Mouse (Mus musculus) limb, embryonic 15.5 days (tissue): ENCODE results near the gene Mrpl18. TPM values are rescaled to one million over a fixed set of nuclear protein-coding genes. Genes with fewer than 3 reads are reported as not detected.
A peak's percentile ranks its signal among the peaks of the same experiment; 100 is the strongest.
"Not testable (repeated sequence)": the region's sequence is repeated elsewhere in the genome, so short reads cannot be mapped to it uniquely, and the experiment has no call there.

Source experiments
- ATAC-seq: fragments of 200-750 bp; cut with Nextera tagmentation; 2 replicates; pipeline ENCODE4 v1.8.0; 2017; ENCODE audit warnings: low read depth, moderate TSS enrichment; ENCODE audit not compliant: insufficient number of reproducible peaks, low FRiP score, low TSS enrichment
- H3K27ac ChIP-seq: fragments of 300-500 bp; sonication (generic); 2 replicates; pipeline ENCODE4 v1.5.1; 2015; ENCODE audit warnings: moderate library complexity, mild to moderate bottlenecking, inconsistent platforms
- H3K27me3 ChIP-seq: fragments of 300-500 bp; sonication (generic); 2 replicates; pipeline ENCODE4 v1.6.1; 2015; ENCODE audit warnings: inconsistent platforms
- H3K36me3 ChIP-seq: fragments of 300-500 bp; sonication (generic); 2 replicates; pipeline ENCODE4 v1.6.1; 2015; ENCODE audit warnings: inconsistent platforms
- H3K4me1 ChIP-seq: fragments of 300-500 bp; sonication (generic); 2 replicates; pipeline ENCODE4 v1.6.1; 2015; ENCODE audit warnings: inconsistent platforms
- H3K4me2 ChIP-seq: fragments of 300-500 bp; sonication (generic); 2 replicates; pipeline ENCODE4 v1.6.1; 2015; ENCODE audit warnings: mild to moderate bottlenecking, inconsistent platforms
- H3K4me3 ChIP-seq: fragments of 300-500 bp; sonication (generic); 2 replicates; pipeline ENCODE4 v1.5.1; 2015; ENCODE audit warnings: mild to moderate bottlenecking, inconsistent platforms
- H3K9ac ChIP-seq: fragments of 300-500 bp; sonication (generic); 2 replicates; pipeline ENCODE4 v1.6.1; 2015; ENCODE audit warnings: inconsistent platforms
- H3K9me3 ChIP-seq: fragments of 300-500 bp; sonication (generic); 2 replicates; pipeline ENCODE4 v1.6.1; 2016; ENCODE audit warnings: inconsistent platforms
- WGBS: fragments of 180-500 bp; shearing (Covaris S2); methylation state at CpG from one replicate; pipeline ENCODE4 v1.1.7; 2015; 5-methylcytosine and 5-hydroxymethylcytosine counted together
- polyA plus RNA-seq: library from polyadenylated mRNA; unstranded; fragments of >200 nt; fragmentation: Nextera tagmentation; extraction: Ambion mirVana; gene quantifications from 2 replicates; pipeline ENCODE4 v1.2.1, GENCODE M21; 2015

The Mrpl18 gene
- polyA plus RNA-seq, result 132 and 136 TPM in 2 replicates

GRCm38 (mm10) chr17:12915881-12916583, at the start of gene Mrpl18:
Gene Mrpl18 (minus strand): TSS chr17:12916345.
- H3K4me1 ChIP-seq, result peaks cover 14% of the 10 kb centered on the region; the same call in 1 of the 2 replicates
- peak within 1 kb of the TSS; percentile 98 for H3K9ac ChIP-seq
- H3K36me3 ChIP-seq, result peaks cover 49% of the 10 kb centered on the region
- WGBS, result under 1% methylated on average over 56 of the region's 56 CpGs
- peak; percentile 100 for ATAC-seq
- peak within 1 kb of the TSS; percentile 92 for H3K27ac ChIP-seq
- peak within 1 kb of the TSS; percentile 88 for H3K4me3 ChIP-seq
- peak within 1 kb of the TSS; percentile 79 for H3K4me2 ChIP-seq
- H3K27me3 ChIP-seq, result no peaks in the 10 kb centered on the region
- H3K9me3 ChIP-seq, result no peaks in the 10 kb centered on the region

- Histone ChIP-seq H3K4me3 (no peak overlapping the region), H3K9me3 (no peaks in the 10 kb centered on the region), H3K9ac (no peak overlapping the region), H3K4me2 (no peak overlapping the region), H3K27me3 (no peaks in the 10 kb centered on the region), H3K27ac (no peak overlapping the region), H3K36me3 (peaks cover 25% of the 10 kb centered on the region), H3K4me1 (peaks cover 8% of the 10 kb centered on the region)
- 73% methylated on average over 3 of the region's 3 CpGs for WGBS
- ATAC-seq, result no peak
Observed at GRCm38 (mm10) chr17:12963476-12963875, 47.3 kb upstream of the Mrpl18 start.

GRCm38 (mm10) chr17:12960331-12960873, 44.3 kb upstream of the Mrpl18 start, which contains the start of gene Acat2:
Gene Acat2 (minus strand): TSS chr17:12960747.
- under 1% methylated on average over 42 of the region's 42 CpGs for WGBS
- peak within 1 kb of the TSS; percentile 60 for H3K4me3 ChIP-seq
- peaks cover 8% of the 10 kb centered on the region for H3K4me1 ChIP-seq
- no peaks in the 10 kb centered on the region for H3K9me3 ChIP-seq
- peak within 1 kb of the TSS; percentile 87 for H3K27ac ChIP-seq
- H3K9ac ChIP-seq, result peak within 1 kb of the TSS; percentile 35
- ATAC-seq, result peak; percentile 97
- no peaks in the 10 kb centered on the region for H3K27me3 ChIP-seq
- H3K4me2 ChIP-seq, result peak within 1 kb of the TSS; percentile 67
- H3K36me3 ChIP-seq, result peaks cover 18% of the 10 kb centered on the region

- Histone ChIP-seq H3K36me3 (peaks cover 17% of the 10 kb centered on the region), H3K4me2 (0 out of 2 replicates have a peak overlapping the region, but pooled peaks have one; percentile 25)
- H3K4me1 ChIP-seq, ATAC-seq, H3K4me3 ChIP-seq, H3K27me3 ChIP-seq, H3K9me3 ChIP-seq, H3K9ac ChIP-seq, H3K27ac ChIP-seq: not testable (repeated sequence)
- WGBS, result 21% methylated on average over 2 of the region's 2 CpGs
Observed at GRCm38 (mm10) chr17:12959377-12959776, 43.2 kb upstream of the Mrpl18 start.

GRCm38 (mm10) chr17:12956664-12957063, 40.5 kb upstream of the Mrpl18 start:
- peaks cover 28% of the 10 kb centered on the region for H3K36me3 ChIP-seq
- WGBS, result 87% methylated on average over 8 of the region's 8 CpGs
- H3K4me1 ChIP-seq, result peaks cover 8% of the 10 kb centered on the region
- no peak for ATAC-seq
- no peaks in the 10 kb centered on the region for H3K27me3 ChIP-seq
- H3K9ac ChIP-seq, result no peak overlapping the region
- H3K27ac ChIP-seq, result no peak overlapping the region
- no peak overlapping the region for H3K4me3 ChIP-seq
- H3K9me3 ChIP-seq, result no peaks in the 10 kb centered on the region
- no peak overlapping the region for H3K4me2 ChIP-seq

- no peak overlapping the region for H3K4me2 ChIP-seq
- no peaks in the 10 kb centered on the region for H3K4me1 ChIP-seq
- no peak overlapping the region for H3K27ac ChIP-seq
- no peak for ATAC-seq
- WGBS, result 92% methylated on average over 5 of the region's 5 CpGs
- H3K36me3 ChIP-seq, result peaks cover 63% of the 10 kb centered on the region
- H3K9ac ChIP-seq, result no peak overlapping the region
- no peaks in the 10 kb centered on the region for H3K27me3 ChIP-seq
- no peak overlapping the region for H3K4me3 ChIP-seq
- no peaks in the 10 kb centered on the region for H3K9me3 ChIP-seq
Observed at GRCm38 (mm10) chr17:12949669-12950068, 33.5 kb upstream of the Mrpl18 start.

- Histone ChIP-seq H3K4me2 (no peak overlapping the region), H3K27ac (no peak overlapping the region), H3K9me3 (no peaks in the 10 kb centered on the region), H3K36me3 (peaks cover 41% of the 10 kb centered on the region), H3K9ac (no peak overlapping the region), H3K4me1 (peaks cover 9% of the 10 kb centered on the region), H3K27me3 (no peaks in the 10 kb centered on the region), H3K4me3 (no peak overlapping the region)
- no peak for ATAC-seq
- 93% methylated on average over 6 of the region's 6 CpGs for WGBS
Observed at GRCm38 (mm10) chr17:12942459-12943162, 26.5 kb upstream of the Mrpl18 start.

GRCm38 (mm10) chr17:12941543-12942260, 25.6 kb upstream of the Mrpl18 start:
- ATAC-seq, result no peak
- Histone ChIP-seq H3K4me1 (peaks cover 9% of the 10 kb centered on the region), H3K9me3 (no peaks in the 10 kb centered on the region), H3K36me3 (peaks cover 36% of the 10 kb centered on the region), H3K27me3 (no peaks in the 10 kb centered on the region), H3K4me2 (no peak overlapping the region), H3K4me3 (no peak overlapping the region), H3K27ac (no peak overlapping the region), H3K9ac (no peak overlapping the region)
- WGBS, result 66% methylated on average over 8 of the region's 8 CpGs

GRCm38 (mm10) chr17:12940151-12940805, 24.1 kb upstream of the Mrpl18 start, which contains the start of gene Acat3:
Gene Acat3 (minus strand): TSS chr17:12940600.
- Histone ChIP-seq H3K27me3 (no peaks in the 10 kb centered on the region), H3K9me3 (no peaks in the 10 kb centered on the region), H3K27ac (peak within 1 kb of the TSS; percentile 33; the same call in 1 of the 2 replicates), H3K9ac (peak within 1 kb of the TSS; percentile 1; the same call in 1 of the 2 replicates), H3K4me1 (peaks cover 9% of the 10 kb centered on the region), H3K36me3 (peaks cover 25% of the 10 kb centered on the region), H3K4me3 (peak within 1 kb of the TSS; percentile 33), H3K4me2 (peak within 1 kb of the TSS; percentile 53)
- ATAC-seq, result peak; percentile 69; the same call in 1 of the 2 replicates
- 9% methylated on average over 27 of the region's 27 CpGs for WGBS

GRCm38 (mm10) chr17:12939377-12940148, 23.4 kb upstream of the Mrpl18 start:
- H3K27me3 ChIP-seq, ATAC-seq, H3K9ac ChIP-seq, H3K9me3 ChIP-seq, H3K27ac ChIP-seq, H3K4me1 ChIP-seq: not testable (repeated sequence)
- H3K4me3 ChIP-seq, result peak overlapping the region; percentile 33
- peak overlapping the region; percentile 53 for H3K4me2 ChIP-seq
- peaks cover 18% of the 10 kb centered on the region for H3K36me3 ChIP-seq
- 43% methylated on average over 3 of the region's 12 CpGs for WGBS
